Mouse (Mus musculus): ENCODE results near the gene Chaf1a.
"Not testable (repeated sequence)": the region's sequence is repeated elsewhere in the genome, so short reads cannot be mapped to it uniquely, and the experiment has no call there.

The Chaf1a gene

GRCm38 (mm10) chr17:56038583-56039261, 1.5 kb upstream of the Chaf1a start:
- no peak for DNase-seq (ENCODE audit: low spot score in 2 of 2)

GRCm38 (mm10) chr17:56039345-56039744, 894 bp upstream of the Chaf1a start:
- no peak for DNase-seq (ENCODE audit: low spot score in 2 of 2)

- DNase-seq (ENCODE audit: low spot score in 2 of 2): no peak
Observed at GRCm38 (mm10) chr17:56040857-56041163, 571 bp downstream of the Chaf1a start.

GRCm38 (mm10) chr17:56051369-56051768, 11.1 kb downstream of the Chaf1a start:
- DNase-seq (ENCODE audit: low spot score in 2 of 2): no peak

- no peak for DNase-seq (ENCODE audit: low spot score in 2 of 2)
Observed at GRCm38 (mm10) chr17:56054938-56055337, 14.7 kb downstream of the Chaf1a start.

- DNase-seq (ENCODE audit: low spot score in 2 of 2): no peak
Observed at GRCm38 (mm10) chr17:56055945-56056678, 15.9 kb downstream of the Chaf1a start.

- DNase-seq (ENCODE audit: low spot score in 2 of 2): no peak
Observed at GRCm38 (mm10) chr17:56057381-56058120, 17.3 kb downstream of the Chaf1a start.

GRCm38 (mm10) chr17:56062081-56062480, 21.8 kb downstream of the Chaf1a start:
- no peak for DNase-seq (ENCODE audit: low spot score in 2 of 2)

GRCm38 (mm10) chr17:56065715-56066114, 25.5 kb downstream of the Chaf1a start:
- DNase-seq (ENCODE audit: low spot score in 2 of 2): not testable (repeated sequence)

- no peak for DNase-seq (ENCODE audit: low spot score in 2 of 2)
Observed at GRCm38 (mm10) chr17:56066451-56066850, 26.2 kb downstream of the Chaf1a start.

GRCm38 (mm10) chr17:56069066-56069465, 28.8 kb downstream of the Chaf1a start:
- no peak for DNase-seq (ENCODE audit: low spot score in 2 of 2)

GRCm38 (mm10) chr17:56071126-56071525, 30.9 kb downstream of the Chaf1a start:
- DNase-seq (ENCODE audit: low spot score in 2 of 2): no peak

- no peak for DNase-seq (ENCODE audit: low spot score in 2 of 2)
Observed at GRCm38 (mm10) chr17:56072243-56072642, 32.0 kb downstream of the Chaf1a start.

- peak; percentile 72 to 76 for DNase-seq (ENCODE audit: low spot score in 2 of 2)
Observed at GRCm38 (mm10) chr17:56074097-56074826, 34.0 kb downstream of the Chaf1a start.

GRCm38 (mm10) chr17:56074827-56075208, 34.6 kb downstream of the Chaf1a start, which contains the start of gene Ubxn6:
Ubxn6 (minus strand) TSS chr17:56075028.
- DNase-seq (ENCODE audit: low spot score in 2 of 2): peak; percentile 88 to 93

- DNase-seq (ENCODE audit: low spot score in 2 of 2): no peak
Observed at GRCm38 (mm10) chr17:56077523-56077922, 37.3 kb downstream of the Chaf1a start.

GRCm38 (mm10) chr17:56078361-56078760, 38.1 kb downstream of the Chaf1a start:
- not testable (repeated sequence) for DNase-seq (ENCODE audit: low spot score in 2 of 2)

- DNase-seq (ENCODE audit: low spot score in 2 of 2): peak; percentile 99
Observed at GRCm38 (mm10) chr17:56078880-56079795, 38.9 kb downstream of the Chaf1a start, which contains the start of gene Hdgfl2. Hdgfl2 (plus strand) TSS chr17:56079634.

- DNase-seq (ENCODE audit: low spot score in 2 of 2): no peak
Observed at GRCm38 (mm10) chr17:56079921-56080320, 39.7 kb downstream of the Chaf1a start.

GRCm38 (mm10) chr17:56080781-56081585, 40.7 kb downstream of the Chaf1a start:
- DNase-seq (ENCODE audit: low spot score in 2 of 2): no peak

Measured in spleen, postnatal 14 days (tissue).